Mouse (Mus musculus): Measurements from ENCODE around the gene Prr3. TPM values are rescaled to one million over a fixed set of nuclear protein-coding genes. Genes with fewer than 3 reads are reported as not detected.
"Not testable (repeated sequence)": the region's sequence is repeated elsewhere in the genome, so short reads cannot be mapped to it uniquely, and the experiment has no call there.

Prr3 gene
- 53.1 and 53.2 TPM in 2 replicates for polyA plus RNA-seq (2012; rRNA removed)

DNA sequence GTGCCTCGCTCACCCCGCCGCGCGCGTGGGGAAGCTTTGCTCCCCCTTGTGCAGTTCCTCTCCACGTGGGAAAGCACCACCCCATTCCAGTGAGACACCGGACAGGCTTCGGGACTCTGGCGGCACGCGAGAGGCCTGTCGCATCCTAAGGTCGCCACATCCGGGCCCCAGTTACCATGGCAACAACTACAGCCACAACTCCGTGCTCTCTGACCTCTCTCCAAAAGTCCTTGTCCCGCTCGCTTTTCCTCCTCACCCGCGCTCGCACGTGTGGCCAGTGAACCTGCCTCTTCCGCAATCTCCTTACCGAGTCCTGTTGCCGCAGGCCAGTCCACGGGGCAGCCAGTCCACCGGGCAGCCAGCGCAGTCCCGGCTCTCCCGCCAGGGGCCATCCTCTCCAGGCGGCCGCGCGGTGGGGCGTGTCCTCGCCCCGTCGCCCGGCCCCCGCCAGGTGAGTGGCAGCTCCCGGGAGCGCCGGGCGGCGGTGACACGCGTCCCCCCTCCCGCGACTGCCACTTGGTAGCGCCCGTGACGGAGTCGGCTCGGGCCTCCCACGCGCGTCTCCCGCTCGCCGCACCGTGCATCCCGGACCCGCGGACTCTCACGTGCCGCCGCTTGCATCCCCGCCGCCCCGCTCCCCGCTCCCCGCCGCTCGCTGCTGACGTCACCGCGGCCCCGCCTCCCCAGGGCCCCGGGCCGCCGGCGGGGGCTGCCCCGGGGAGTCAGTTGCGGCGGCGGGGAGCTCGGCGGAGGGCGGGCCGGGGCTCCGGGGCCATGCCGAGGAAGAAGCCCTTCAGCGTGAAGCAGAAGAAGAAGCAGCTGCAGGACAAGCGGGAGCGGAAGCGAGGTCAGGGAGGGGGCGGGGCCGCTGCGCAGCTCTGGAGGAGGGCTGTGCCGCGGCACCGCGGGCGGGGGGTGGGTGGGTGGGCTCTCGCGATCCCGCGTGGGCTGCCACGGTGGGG lies at the start of gene Prr3, which contains the start of gene Gnl1:
Gene Prr3 (minus strand): TSS at position 836 of the 962 bp plus-strand sequence.
Gene Gnl1 (plus strand): TSS at position 451 of the 962 bp plus-strand sequence.
- DNase-seq (ENCODE audit: extremely low spot score in 1 of 2, low spot score in 1 of 2), result peak; percentile 89 to 92

DNA sequence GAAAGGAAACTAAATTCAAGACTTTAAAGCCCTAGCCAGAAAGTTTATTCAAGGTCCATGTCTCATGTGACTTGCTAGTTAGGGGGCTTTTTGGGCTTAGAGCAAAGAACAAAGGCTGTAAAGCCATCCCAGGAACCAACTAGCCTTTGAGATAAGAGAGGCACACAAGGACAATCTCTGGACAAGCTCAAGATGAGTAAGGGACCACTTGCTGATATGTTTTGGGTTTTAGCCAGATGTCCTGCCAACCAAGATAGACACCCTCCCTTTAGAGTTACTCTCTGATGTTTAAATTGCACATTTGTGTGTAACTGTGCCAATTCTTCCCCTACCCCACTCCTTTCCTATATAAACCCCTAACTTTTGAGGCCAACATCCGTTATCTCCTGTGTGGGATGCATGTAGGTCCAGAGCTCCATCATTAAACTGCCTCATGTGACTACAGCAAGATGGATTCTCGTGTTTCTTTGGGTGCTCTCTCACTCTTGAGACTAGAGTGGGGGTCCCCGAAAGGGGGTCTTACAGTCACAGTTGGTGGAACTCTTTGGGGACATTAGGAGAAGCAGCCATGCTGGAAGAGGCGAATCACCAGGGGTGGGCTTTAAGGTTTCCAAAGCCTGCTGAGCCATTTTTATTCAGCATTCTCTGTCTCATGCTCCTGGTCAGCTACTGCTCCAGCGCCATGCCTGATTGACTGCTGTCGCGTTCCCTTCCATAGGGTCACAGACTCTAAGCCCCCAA lies 49.0 kb upstream of the Prr3 start:
- DNase-seq (ENCODE audit: extremely low spot score in 1 of 2, low spot score in 1 of 2), result no peak

DNA sequence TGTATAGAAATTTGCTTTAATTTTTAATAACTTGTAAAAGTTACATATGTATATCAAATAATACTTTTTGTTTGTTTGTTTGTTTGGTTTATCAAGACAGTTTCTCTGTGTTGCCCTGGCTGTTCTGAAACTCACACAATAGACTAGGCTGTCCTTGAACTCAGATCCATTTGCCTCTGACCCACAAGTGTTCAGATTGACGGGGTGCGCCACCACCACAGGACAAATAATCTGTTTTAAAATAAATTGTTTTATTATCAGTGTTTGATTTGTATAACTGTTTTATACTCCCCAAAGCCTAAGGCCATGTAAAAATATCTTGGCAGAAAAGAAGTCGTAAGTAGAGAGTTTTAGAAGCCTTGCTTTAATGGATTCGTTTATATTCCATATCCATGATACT lies 47.6 kb upstream of the Prr3 start:
- no peak for DNase-seq (ENCODE audit: extremely low spot score in 1 of 2, low spot score in 1 of 2)

DNA sequence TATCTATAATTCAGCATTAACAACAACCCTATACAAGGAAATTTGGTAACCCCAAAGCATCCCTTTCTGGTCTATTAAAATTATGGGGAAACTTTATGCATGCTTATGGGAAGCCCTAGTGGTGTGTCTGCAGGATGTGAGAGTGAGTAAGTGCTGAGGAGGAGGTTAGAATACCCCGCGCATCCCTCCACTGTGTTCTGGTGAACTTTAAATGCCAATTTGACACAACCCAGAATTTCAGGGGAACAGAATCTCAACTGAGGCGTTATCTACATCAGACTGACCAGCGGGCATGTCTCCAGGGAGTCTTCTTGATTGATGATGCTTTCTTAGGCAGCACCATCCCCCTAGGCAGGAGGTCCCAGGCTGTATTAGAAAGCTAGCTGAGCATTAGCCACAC lies 45.9 kb upstream of the Prr3 start:
- no peak for DNase-seq (ENCODE audit: extremely low spot score in 1 of 2, low spot score in 1 of 2)

DNA sequence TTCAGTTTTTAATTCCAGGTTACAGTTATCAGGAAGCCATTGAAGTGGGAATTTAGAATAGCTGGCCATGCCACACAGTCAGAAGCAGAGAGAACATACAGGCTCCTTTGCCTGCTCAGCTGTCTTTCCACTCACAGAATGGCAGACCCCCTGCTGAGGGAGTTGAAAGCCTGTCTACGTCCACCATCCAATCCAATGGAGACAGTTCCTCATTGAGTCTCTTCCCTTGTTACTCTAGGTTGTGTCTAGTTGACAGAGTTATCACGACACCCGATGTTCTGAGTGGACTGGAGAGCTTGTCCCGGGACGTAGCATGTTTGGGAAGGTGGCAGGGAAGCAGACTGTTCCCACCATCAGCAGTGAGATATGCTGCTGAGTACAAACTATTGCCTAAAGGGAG lies 45.2 kb upstream of the Prr3 start:
- DNase-seq (ENCODE audit: extremely low spot score in 1 of 2, low spot score in 1 of 2), result no peak

DNA sequence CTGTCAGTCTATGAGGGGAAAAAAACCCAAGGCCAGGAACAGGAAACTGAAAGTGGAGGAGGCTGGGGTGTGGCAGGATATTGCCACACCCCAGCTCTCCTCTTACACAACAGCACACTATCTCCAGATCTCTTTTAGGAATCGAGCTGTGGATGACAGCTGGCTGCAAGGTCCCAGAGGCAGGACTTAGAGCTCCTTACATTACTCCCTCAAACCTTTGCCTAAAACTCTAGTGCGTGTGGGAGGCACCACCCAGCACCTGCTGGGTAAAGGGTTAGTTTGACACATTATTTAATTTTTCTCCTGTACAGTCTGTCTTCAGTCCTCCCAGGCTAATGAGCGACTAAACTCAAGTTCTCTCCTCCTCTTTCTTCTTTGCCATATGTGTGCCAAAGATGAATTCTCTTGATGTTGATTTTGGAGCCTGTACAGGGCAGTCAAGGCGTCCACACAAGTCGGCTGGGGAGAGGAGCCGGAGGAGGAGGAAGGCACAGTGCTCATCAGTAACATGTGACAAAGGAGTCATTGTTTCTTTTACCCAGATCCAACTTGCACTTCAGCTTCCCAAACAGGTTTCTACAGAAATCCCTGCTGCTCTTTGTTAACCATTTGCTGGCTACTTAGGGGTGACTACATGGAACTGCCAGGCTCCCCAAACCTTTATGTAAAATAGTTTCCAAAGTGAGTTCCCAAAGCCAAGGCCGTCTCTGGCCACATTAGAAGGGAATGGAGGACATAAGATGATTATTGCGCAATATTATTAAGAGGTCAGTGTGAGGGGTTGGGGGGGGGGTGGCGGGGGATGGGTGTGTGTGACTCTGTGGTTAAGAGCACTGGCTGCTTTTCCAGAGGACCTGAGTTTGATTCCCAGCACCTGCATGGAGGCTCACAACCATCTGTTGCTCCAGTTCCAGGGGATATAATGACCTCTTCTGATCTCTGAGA lies 43.9 kb upstream of the Prr3 start:
- peak in 1 of 2 experiments; percentile 40 for DNase-seq (ENCODE audit: extremely low spot score in 1 of 2, low spot score in 1 of 2)

DNA sequence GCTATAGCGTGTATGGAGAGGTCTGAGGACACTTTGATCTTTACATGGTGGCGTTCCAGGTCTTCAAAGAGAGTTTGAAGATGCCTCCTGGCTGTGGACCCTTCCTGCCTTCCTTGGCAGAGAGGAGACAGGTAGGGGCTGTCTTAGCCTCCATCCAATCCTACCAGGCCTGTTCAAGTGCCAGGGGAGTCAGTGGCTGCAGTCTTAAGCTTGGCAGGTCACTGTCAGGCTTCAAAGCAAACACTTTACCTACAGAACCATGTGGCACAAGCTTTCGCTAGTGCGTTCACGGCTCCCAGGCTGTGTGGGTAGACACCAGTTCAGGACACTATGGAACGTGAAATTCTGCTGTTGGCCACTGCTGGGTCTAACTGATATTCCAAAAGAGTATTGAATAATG lies 42.9 kb upstream of the Prr3 start:
- no peak for DNase-seq (ENCODE audit: extremely low spot score in 1 of 2, low spot score in 1 of 2)

DNA sequence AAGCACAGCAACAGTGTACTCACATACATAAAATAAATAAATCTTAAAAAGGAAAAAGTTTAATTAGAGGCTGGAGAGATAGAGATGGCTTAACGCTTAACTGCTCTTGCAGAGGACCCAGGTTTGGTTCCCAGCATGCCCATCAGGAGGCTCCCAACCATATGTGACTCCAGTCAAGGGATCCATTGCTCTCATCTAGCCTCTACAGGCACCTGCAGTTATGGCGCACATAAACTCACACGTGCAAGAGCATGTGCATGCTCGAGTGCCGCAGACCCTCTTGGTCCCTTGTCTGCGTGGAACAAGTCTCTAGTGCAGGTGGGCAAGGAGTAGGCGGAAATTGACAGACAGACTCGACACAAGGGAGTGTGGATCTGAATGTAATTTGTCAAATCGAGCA lies 42.1 kb upstream of the Prr3 start:
- DNase-seq (ENCODE audit: extremely low spot score in 1 of 2, low spot score in 1 of 2), result no peak

DNA sequence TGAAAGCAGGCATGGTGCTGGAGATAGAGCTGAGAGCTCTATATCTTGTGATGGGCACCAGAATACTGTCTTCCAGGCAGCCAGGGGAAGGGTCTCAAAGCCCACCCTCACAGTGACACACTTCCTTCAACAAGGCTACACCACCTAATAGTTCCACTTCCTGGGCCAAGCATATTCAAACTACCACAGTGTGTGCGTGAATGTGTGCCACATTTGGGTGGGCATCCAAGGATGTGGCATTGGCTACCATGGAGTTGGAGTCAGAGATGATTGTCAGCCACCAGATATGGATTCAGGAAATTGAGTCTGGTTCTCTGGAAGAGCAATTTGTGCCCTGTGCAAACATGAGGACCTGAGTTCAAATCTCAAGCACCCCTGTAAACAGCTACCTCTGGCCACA lies 41.3 kb upstream of the Prr3 start:
- DNase-seq (ENCODE audit: extremely low spot score in 1 of 2, low spot score in 1 of 2), result no peak

DNA sequence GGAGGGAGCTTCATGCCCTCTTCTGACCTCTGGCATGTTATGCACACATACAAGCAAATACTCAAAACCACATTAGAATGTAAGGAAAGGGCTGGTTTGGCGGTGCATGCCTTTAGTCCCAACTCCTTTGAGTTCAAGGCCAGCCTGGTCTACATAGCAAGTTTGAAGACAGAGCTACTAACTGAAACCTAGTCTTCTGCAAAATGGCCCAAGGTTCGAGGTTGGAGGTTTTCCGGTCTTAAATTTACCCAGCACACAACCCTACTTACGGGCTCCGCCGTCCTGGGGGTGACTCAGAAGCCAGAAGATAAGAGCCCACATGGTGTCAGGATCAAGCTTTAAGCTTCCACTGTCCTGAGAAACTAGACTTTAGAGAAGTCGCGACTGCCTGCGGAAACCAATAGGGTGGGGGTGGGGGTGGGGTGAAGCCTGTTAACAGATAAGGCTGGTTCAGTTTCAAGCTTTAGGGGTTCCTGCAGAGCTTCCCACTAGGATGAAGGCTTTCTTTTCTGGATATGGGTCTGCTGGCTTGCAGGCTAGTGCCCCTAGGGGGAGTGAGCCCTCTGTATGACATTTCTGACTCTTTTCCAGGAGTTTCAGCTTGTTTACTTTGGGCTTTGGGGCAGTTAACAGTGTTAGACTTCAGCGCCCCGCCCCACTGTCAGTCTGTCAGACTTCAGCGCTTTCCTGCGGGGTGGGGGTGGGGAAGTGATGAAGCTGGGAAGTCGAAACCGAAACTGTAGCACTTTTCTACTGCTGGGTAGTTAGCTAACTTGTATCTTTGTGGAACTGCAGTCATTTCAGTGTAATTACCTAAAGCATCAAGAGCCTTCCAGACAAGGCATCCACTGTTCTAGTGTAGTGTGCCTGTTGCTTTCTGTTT lies 40.4 kb upstream of the Prr3 start, which contains the start of gene H2-T24:
Gene H2-T24 (minus strand): TSS at position 370 of the 883 bp plus-strand sequence.
- DNase-seq (ENCODE audit: extremely low spot score in 1 of 2, low spot score in 1 of 2), result no peak

DNA sequence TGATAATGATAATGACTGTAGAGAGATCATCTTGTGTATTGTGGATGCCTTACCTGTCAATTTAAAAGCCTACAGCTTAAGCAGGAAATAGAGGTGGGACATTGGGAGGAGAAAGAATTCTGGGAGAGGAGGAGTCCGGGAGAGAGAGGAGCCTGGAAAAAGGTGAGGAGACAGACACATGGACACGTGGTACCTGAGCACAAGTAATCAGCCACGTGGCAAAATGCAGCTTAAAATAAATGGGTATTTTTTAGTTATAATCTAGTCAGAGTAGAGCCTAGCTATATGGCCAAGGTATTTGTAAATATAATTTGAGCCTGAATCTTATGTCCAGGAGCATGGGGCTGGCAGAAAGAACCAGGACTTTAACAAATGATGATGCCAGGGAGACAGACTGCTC lies 39.5 kb upstream of the Prr3 start:
- DNase-seq (ENCODE audit: extremely low spot score in 1 of 2, low spot score in 1 of 2), result no peak

DNA sequence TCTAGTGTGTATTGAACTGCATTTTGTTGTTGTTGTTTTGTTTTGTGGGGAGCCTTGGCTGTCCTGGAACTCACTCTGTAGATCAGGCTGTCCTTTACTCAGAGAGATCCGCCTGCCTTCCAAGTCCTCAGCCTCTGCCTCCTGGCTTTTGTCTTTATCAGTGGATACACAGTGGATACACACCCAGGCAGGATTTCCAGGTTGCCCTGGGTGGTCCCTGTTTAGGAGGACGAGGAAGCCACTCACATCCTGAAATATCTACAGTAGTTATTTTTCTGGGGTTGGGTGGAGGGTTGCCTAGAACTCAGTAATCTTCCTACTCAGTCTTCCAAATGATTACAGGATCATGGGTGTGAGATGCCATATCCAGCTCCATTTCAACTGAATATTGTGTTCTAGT lies 38.9 kb upstream of the Prr3 start:
- DNase-seq (ENCODE audit: extremely low spot score in 1 of 2, low spot score in 1 of 2), result no peak

DNA sequence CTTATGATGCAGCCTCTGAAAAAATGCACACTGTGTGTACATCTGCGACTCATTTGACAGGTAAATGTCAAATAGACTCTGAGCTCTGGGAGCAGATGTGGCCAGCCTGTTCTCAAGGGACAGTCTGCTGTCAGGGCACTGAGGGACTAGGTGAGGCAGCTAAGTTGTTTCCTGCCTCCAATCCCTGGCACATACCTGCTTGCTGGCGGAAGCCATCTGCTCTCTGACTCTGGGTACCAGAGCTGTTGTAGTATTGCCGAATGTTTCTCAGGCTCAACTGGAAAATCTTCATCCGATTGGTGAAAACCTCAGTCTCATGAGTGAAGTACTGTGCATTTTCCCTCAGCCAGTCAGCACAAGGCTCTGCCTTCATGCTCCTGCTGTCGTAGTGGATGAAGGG lies 37.0 kb upstream of the Prr3 start:
- DNase-seq (ENCODE audit: extremely low spot score in 1 of 2, low spot score in 1 of 2), result no peak

DNA sequence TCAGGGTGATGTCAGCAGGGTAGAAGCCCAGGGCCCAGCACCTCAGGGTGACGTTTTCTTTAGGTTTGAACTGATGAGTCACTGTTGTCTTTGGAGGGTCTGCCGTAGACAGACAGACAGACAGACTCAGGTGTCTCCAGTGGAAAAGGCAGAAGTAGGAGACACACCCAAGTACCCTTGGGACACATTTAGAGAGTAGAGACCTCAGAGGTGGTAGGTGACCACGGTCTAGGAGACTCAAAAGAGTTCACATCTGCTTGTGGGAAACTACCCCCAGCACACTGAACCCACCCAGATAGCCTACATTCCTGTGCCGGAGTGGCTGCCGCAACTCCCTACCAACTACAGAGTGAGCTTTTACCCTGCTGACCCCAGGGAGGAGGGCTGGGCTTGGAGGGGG lies 34.9 kb upstream of the Prr3 start:
- no peak for DNase-seq (ENCODE audit: extremely low spot score in 1 of 2, low spot score in 1 of 2)

DNA sequence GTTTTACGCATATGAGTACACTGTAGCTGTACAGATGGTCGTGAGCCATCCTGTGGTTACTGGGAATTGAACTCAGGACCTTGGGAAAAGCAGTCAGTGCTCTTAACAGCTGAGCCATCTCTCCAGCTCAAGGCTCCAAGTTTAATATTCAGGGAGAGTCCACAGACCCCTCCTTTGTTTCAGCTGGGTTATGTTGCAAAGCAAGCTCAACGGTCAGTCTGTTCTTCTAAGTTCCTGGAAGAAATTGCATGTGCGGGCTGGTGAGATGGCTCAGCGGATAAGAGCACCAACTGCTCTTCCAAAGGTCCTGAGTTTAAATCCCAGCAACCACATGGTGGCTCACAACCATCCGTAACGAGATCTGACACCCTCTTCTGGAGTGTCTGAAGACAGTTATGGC lies 24.4 kb upstream of the Prr3 start:
- not testable (repeated sequence) for DNase-seq (ENCODE audit: extremely low spot score in 1 of 2, low spot score in 1 of 2)

DNA sequence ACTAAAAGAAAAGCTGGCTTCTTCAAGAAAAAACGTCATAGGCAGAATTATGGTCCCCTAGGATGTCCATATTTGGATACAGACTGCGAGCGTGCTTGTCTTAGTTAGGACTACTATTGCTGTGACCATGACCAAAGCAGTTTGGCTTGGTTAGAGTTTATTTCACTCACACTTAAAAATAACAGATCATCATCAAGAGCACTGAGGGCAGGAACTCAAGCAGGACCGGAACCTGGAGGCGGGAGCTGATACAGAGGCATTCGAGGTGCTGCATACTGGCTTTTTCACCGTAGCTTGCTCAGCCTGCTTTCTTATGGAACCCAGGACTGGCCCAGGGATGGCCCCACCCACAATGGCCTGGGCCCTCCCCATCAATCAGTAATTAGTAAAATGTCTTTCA lies 23.3 kb upstream of the Prr3 start:
- DNase-seq (ENCODE audit: extremely low spot score in 1 of 2, low spot score in 1 of 2), result no peak

DNA sequence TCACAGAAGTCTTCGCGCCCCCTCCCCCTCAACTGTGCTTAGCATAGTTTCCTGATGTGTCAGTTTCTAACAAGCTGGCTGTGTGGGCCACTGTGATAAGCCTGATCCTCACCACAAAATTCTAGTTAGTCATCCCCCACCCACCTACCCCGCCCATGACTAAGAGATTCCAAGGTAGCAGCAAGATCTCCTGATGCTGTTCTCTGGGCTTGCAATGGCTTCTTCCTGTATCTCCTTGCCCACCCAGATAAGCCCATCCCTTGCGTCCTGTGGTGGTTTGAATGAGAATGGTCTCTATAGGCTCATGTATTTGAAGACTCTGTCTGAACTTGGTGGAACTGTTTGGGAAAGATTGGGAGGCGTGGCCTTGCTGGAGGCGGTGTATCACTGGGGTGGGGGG lies 21.9 kb upstream of the Prr3 start:
- DNase-seq (ENCODE audit: extremely low spot score in 1 of 2, low spot score in 1 of 2), result peak in 1 of 2 experiments; percentile 72

DNA sequence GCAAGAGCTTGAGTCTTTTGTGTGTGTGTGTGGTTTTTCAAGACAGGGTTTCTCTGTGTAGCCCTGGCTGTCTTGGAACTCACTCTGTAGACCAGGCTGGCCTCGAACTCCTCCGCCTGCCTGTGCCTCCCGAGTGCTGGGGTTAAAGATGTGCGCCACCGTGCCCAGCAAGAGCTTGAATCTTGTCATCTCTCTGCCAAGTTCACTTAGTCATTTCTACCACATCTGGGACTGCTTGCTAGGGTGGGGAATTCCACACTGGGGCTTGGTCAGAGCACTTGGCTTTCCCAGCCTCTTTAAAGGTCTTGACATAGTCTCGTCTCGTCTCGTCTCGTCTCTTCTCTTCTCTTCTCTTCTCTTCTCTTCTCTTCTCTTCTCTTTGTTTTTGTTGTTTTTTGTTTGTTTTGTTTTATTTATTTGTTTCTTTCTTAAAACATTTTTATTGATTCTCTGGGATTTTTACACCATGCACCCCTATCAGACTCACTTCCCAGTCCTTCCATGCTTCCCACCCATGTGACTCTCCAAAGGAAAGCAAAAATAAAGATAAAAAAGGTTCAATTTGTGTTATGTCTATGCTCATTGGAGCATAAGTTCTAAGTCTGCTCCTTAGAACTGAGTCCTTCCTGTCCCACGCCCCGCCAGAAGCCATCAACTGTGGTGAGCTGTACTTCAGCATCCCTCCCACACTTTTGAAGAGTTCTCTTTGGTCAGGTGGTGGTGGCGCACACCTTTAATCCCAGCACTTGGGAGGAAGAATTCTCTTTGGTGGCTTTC lies 21.3 kb upstream of the Prr3 start:
- no peak for DNase-seq (ENCODE audit: extremely low spot score in 1 of 2, low spot score in 1 of 2)

DNA sequence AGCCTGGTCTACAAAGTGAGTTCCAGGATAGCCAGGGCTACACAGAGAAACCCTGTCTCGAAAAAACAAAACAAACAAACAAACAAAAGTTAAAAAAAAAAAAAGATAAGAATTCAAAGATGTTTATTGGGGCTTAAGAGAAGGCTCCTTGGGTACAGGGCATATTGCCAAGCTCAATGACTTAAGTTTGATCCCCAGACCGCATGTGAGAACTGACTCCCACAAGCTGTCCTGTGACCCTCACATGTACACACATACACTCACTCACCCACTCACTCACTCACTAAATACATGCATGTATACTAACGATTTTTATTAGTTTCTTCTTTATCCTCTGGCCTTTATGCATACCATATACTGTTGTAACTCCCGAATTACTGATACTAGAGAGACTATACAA lies 20.3 kb upstream of the Prr3 start:
- no peak for DNase-seq (ENCODE audit: extremely low spot score in 1 of 2, low spot score in 1 of 2)

Measured in frontal cortex, adult 2 months (tissue).